Mouse (Mus musculus): ENCODE results near the gene Zbtb4.
A peak's percentile ranks its signal among the peaks of the same experiment; 100 is the strongest.

Gene Zbtb4

GRCm38 (mm10) chr11:69766126-69766609 lies 456 bp downstream of the Zbtb4 start:
- peak; percentile 85 to 87 for DNase-seq

GRCm38 (mm10) chr11:69766872-69767624 lies 1.3 kb downstream of the Zbtb4 start:
- DNase-seq: no peak

- DNase-seq: no peak
These were observed 1.9 kb downstream of the Zbtb4 start for GRCm38 (mm10) chr11:69767625-69767909.

- DNase-seq: no peak
These were observed 9.2 kb downstream of the Zbtb4 start for GRCm38 (mm10) chr11:69774961-69775360.

- DNase-seq: peak; percentile 70 to 79
These were observed 10.0 kb downstream of the Zbtb4 start for GRCm38 (mm10) chr11:69775716-69776115.

- no peak for DNase-seq
These were observed 10.8 kb downstream of the Zbtb4 start for GRCm38 (mm10) chr11:69776488-69776887.

- no peak for DNase-seq
These were observed 12.0 kb downstream of the Zbtb4 start for GRCm38 (mm10) chr11:69777504-69778257.

GRCm38 (mm10) chr11:69778258-69778982 lies 12.7 kb downstream of the Zbtb4 start:
- DNase-seq: peak; percentile 64 to 74

- peak in 1 of 2 experiments; percentile 37 for DNase-seq
These were observed 13.3 kb downstream of the Zbtb4 start for GRCm38 (mm10) chr11:69778985-69779384.

- DNase-seq: no peak
These were observed 16.1 kb downstream of the Zbtb4 start for GRCm38 (mm10) chr11:69781828-69782227.

GRCm38 (mm10) chr11:69784793-69785272 lies 19.1 kb downstream of the Zbtb4 start:
- no peak for DNase-seq

GRCm38 (mm10) chr11:69787306-69787705 lies 21.6 kb downstream of the Zbtb4 start:
- DNase-seq: no peak

GRCm38 (mm10) chr11:69789431-69789830 lies 23.7 kb downstream of the Zbtb4 start:
- no peak for DNase-seq

GRCm38 (mm10) chr11:69791420-69791819 lies 25.7 kb downstream of the Zbtb4 start:
- DNase-seq: no peak

GRCm38 (mm10) chr11:69793429-69793828 lies 27.7 kb downstream of the Zbtb4 start:
- DNase-seq: no peak

GRCm38 (mm10) chr11:69795168-69795982 lies 29.7 kb downstream of the Zbtb4 start, which contains the start of gene Chrnb1:
Gene Chrnb1, minus strand, starts transcription at chr11:69795943.
- peak; percentile 94 to 96 for DNase-seq

GRCm38 (mm10) chr11:69795983-69796435 lies 30.3 kb downstream of the Zbtb4 start:
- DNase-seq: peak in 1 of 2 experiments; percentile 44

GRCm38 (mm10) chr11:69797924-69798323 lies 32.2 kb downstream of the Zbtb4 start:
- no peak for DNase-seq

- DNase-seq: peak; percentile 64 to 67
These were observed 33.9 kb downstream of the Zbtb4 start for GRCm38 (mm10) chr11:69799394-69800137.

GRCm38 (mm10) chr11:69800138-69800391 lies 34.4 kb downstream of the Zbtb4 start:
- peak; percentile 90 to 92 for DNase-seq

GRCm38 (mm10) chr11:69800392-69801197 lies 34.9 kb downstream of the Zbtb4 start:
- DNase-seq: peak; percentile 87 to 90
